Mouse (Mus musculus): Measurements from ENCODE around the gene Pdzrn3. TPM values are rescaled to one million over a fixed set of nuclear protein-coding genes. Genes with fewer than 3 reads are reported as not detected.

The Pdzrn3 gene
- total and polyA plus RNA-seq, 3 experiments, result 0.08 TPM; not detected in 2

- TF ChIP-seq CTCF (IDR thresholded peaks at IDR 0.05 in 2 of 3, conservative IDR thresholded peaks at IDR 0.05 in 1 of 3; ENCODE audit: control insufficient read depth in 1 of 3, insufficient read depth in 1 of 3, low read depth in 2 of 3, low read length in 3 of 3, poor library complexity in 1 of 3, severe bottlenecking in 1 of 3), result no peak
- no peak for TF ChIP-seq POLR2AphosphoS5 (IDR thresholded peaks at IDR 0.05; ENCODE audit: borderline replicate concordance, low read depth, low read length)
- no peak for TF ChIP-seq ETS1 (IDR thresholded peaks at IDR 0.05; ENCODE audit: low read depth, low read length)
- TF ChIP-seq MXI1 (IDR thresholded peaks at IDR 0.05; ENCODE audit: low read depth, low read length), result no peak
- TF ChIP-seq MYB (IDR thresholded peaks at IDR 0.05; ENCODE audit: low read depth, low read length), result no peak
- TF ChIP-seq HCFC1 (IDR thresholded peaks at IDR 0.05; ENCODE audit: low read depth, low read length), result no peak
- no peak for TF ChIP-seq RAD21 (IDR thresholded peaks at IDR 0.05; ENCODE audit: low read depth, low read length)
- TF ChIP-seq ZNF384 (IDR thresholded peaks at IDR 0.05; ENCODE audit: low read depth, low read length), result no peak
- no peak for TF ChIP-seq E2F4 (IDR thresholded peaks at IDR 0.05; ENCODE audit: borderline replicate concordance, low read depth, low read length)
- TF ChIP-seq POLR2AphosphoS2 (IDR thresholded peaks at IDR 0.05; ENCODE audit: low read length), result no peak
- TF ChIP-seq KAT2A (conservative IDR thresholded peaks at IDR 0.05; ENCODE audit: low read depth, low read length), result no peak
- no peak for TF ChIP-seq CHD1 (IDR thresholded peaks at IDR 0.05; ENCODE audit: low read depth, low read length)
- no peak for TF ChIP-seq GATA1 (IDR thresholded peaks at IDR 0.05; ENCODE audit: low read depth, low read length)
- TF ChIP-seq MAZ (IDR thresholded peaks at IDR 0.05; ENCODE audit: low read depth, low read length), result no peak
- no peak for TF ChIP-seq TBP (IDR thresholded peaks at IDR 0.05; ENCODE audit: low read depth, low read length)
- no peak for TF ChIP-seq ZC3H11A (IDR thresholded peaks at IDR 0.05; ENCODE audit: low read depth, low read length)
- no peak for TF ChIP-seq EP300 (IDR thresholded peaks at IDR 0.05; ENCODE audit: low read depth in 1 of 2, low read length in 2 of 2)
- no peak for TF ChIP-seq NELFE (IDR thresholded peaks at IDR 0.05; ENCODE audit: low read depth, low read length)
- H3K27ac ChIP-seq (ENCODE audit: control insufficient read depth, low read depth, low read length), result no peak overlapping the region
- no peaks in the 10 kb centered on the region for H3K4me1 ChIP-seq (ENCODE audit: control insufficient read depth in 1 of 2, insufficient read depth in 2 of 2, low read length in 2 of 2)
- H3K9ac ChIP-seq (ENCODE audit: control insufficient read depth, low read depth, low read length, poor library complexity, severe bottlenecking), result no peak overlapping the region
- H3K36me3 ChIP-seq (ENCODE audit: control insufficient read depth in 1 of 2, insufficient read depth in 2 of 2, low read length in 2 of 2), result no peaks in the 10 kb centered on the region
- no peaks in the 10 kb centered on the region for H3K9me3 ChIP-seq (replicated peaks; ENCODE audit: insufficient read depth, low read length)
- no peak for DNase-seq (ENCODE audit: low read depth, low spot score)
- no peaks in the 10 kb centered on the region for H3K79me2 ChIP-seq (ENCODE audit: control insufficient read depth, insufficient read depth, low read length, poor library complexity)
- peaks cover 0 to 1% of the 10 kb centered on the region in 2 experiments; a peak in 3 of 4 replicates for H3K27me3 ChIP-seq (ENCODE audit: control insufficient read depth in 1 of 2, insufficient read depth in 2 of 2, low read length in 2 of 2)
- H3K4me3 ChIP-seq (ENCODE audit: control insufficient read depth in 1 of 2, insufficient read depth in 1 of 2, low read depth in 2 of 2, low read length in 2 of 2), result no peak overlapping the region
Measured at GRCm38 (mm10) chr6:101259411-101259810, 118.3 kb downstream of the Pdzrn3 start.

- no peak overlapping the region for H3K27ac ChIP-seq (ENCODE audit: control insufficient read depth, low read depth, low read length)
- H3K9ac ChIP-seq (ENCODE audit: control insufficient read depth, low read depth, low read length, poor library complexity, severe bottlenecking), result no peak overlapping the region
- TF ChIP-seq MAFK (IDR thresholded peaks at IDR 0.05; ENCODE audit: borderline replicate concordance, low read depth, low read length), result no peak
- TF ChIP-seq EP300 (IDR thresholded peaks at IDR 0.05; ENCODE audit: low read depth in 1 of 2, low read length in 2 of 2), result no peak
- no peaks in the 10 kb centered on the region for H3K36me3 ChIP-seq (ENCODE audit: control insufficient read depth in 1 of 2, insufficient read depth in 2 of 2, low read length in 2 of 2)
- H3K27me3 ChIP-seq (ENCODE audit: control insufficient read depth in 1 of 2, insufficient read depth in 2 of 2, low read length in 2 of 2), result peaks cover 0 to 1% of the 10 kb centered on the region in 2 experiments; a peak in 3 of 4 replicates
- no peaks in the 10 kb centered on the region for H3K9me3 ChIP-seq (replicated peaks; ENCODE audit: insufficient read depth, low read length)
- no peak for DNase-seq (ENCODE audit: low read depth, low spot score)
- H3K79me2 ChIP-seq (ENCODE audit: control insufficient read depth, insufficient read depth, low read length, poor library complexity), result no peaks in the 10 kb centered on the region
- H3K4me3 ChIP-seq (ENCODE audit: control insufficient read depth in 1 of 2, insufficient read depth in 1 of 2, low read depth in 2 of 2, low read length in 2 of 2), result no peak overlapping the region
- no peaks in the 10 kb centered on the region for H3K4me1 ChIP-seq (ENCODE audit: control insufficient read depth in 1 of 2, insufficient read depth in 2 of 2, low read length in 2 of 2)
Measured at GRCm38 (mm10) chr6:101257418-101257817, 120.3 kb downstream of the Pdzrn3 start.
